Mouse (Mus musculus) CH12.LX (cell line): ENCODE measurements around the gene Prrc2a. TPM values are rescaled to one million over a fixed set of nuclear protein-coding genes. Genes with fewer than 3 reads are reported as not detected.
A peak's percentile ranks its signal among the peaks of the same experiment; 100 is the strongest.

ENCODE experiments used
- DNase-seq: peaks from one replicate; pipeline ENCODE4 v3.0.0-alpha.2; 2013; ENCODE audit errors: extremely low read depth
- H3K27ac ChIP-seq: 2 replicates; pipeline ENCODE4 v1.5.1; 2012; ENCODE audit warnings: low read depth, mild to moderate bottlenecking, control low read depth, moderate library complexity; ENCODE audit not compliant: insufficient read depth
- H3K27me3 ChIP-seq: replicated peaks from 2 replicates; pipeline ENCODE3; 2012; ENCODE audit warnings: inconsistent platforms
- H3K36me3 ChIP-seq, 2 experiments: replicated peaks in 1 of 2; 2 replicates each; pipeline versions ENCODE3 to v1.6.1; 2012; ENCODE audit warnings: inconsistent platforms in 1 of 2, low read length in 1 of 2, mild to moderate bottlenecking in 1 of 2, mixed read lengths in 1 of 2, moderate library complexity in 1 of 2; ENCODE audit not compliant: control insufficient read depth in 1 of 2, insufficient read depth in 1 of 2
- H3K4me1 ChIP-seq, 2 experiments: 2 replicates each; pipeline ENCODE4 v1.6.1; 2012; ENCODE audit warnings: inconsistent platforms in 1 of 2, moderate library complexity in 1 of 2; ENCODE audit not compliant: insufficient read depth in 2 of 2, control insufficient read depth in 1 of 2
- H3K4me2 ChIP-seq: 2 replicates; pipeline ENCODE4 v1.6.1; 2012; ENCODE audit warnings: low read depth, mild to moderate bottlenecking, control low read depth; ENCODE audit not compliant: poor library complexity, insufficient read depth, severe bottlenecking
- H3K4me3 ChIP-seq, 3 experiments: fragments of 150-350 bp in 1 of 3; sonication (generic) in 1 of 3; replicated peaks in 1 of 3; 2 replicates each; pipeline versions ENCODE3 to v1.5.1; 2011 to 2012; ENCODE audit warnings: low read depth in 2 of 3, low read length in 2 of 3, mild to moderate bottlenecking in 2 of 3, moderate library complexity in 2 of 3, control low read depth in 1 of 3, improper control_type of control experiment in 1 of 3, inconsistent platforms in 1 of 3, mixed read lengths in 1 of 3; ENCODE audit not compliant: poor library complexity in 1 of 3
- H3K79me2 ChIP-seq: replicated peaks from 2 replicates; pipeline ENCODE4 v1.6.1; 2012; ENCODE audit warnings: mild to moderate bottlenecking, moderate library complexity; ENCODE audit not compliant: control insufficient read depth, poor library complexity, insufficient read depth, severe bottlenecking; ENCODE audit errors: extremely low read depth
- H3K9ac ChIP-seq: 2 replicates; pipeline ENCODE4 v1.6.1; 2012; ENCODE audit warnings: low read depth, mild to moderate bottlenecking, control low read depth, moderate library complexity; ENCODE audit not compliant: insufficient read depth
- H3K9me3 ChIP-seq: replicated peaks from 2 replicates; pipeline ENCODE3; 2012; ENCODE audit warnings: low read length, inconsistent platforms, mixed read lengths
- BHLHE40 ChIP-seq: IDR thresholded peaks from 2 replicates; pipeline ENCODE4 v1.6.1; 2011; ENCODE audit warnings: mild to moderate bottlenecking, low read depth, low read length, improper control_type of control experiment
- CHD1 ChIP-seq: IDR thresholded peaks from 2 replicates; pipeline ENCODE4 v1.6.1; 2012; ENCODE audit warnings: low read depth, low read length, improper control_type of control experiment, inconsistent platforms
- CHD2 ChIP-seq: IDR thresholded peaks from 2 replicates; pipeline ENCODE4 v1.6.1; 2011; ENCODE audit warnings: low read length, improper control_type of control experiment
- CTCF ChIP-seq, 2 experiments: IDR thresholded peaks in 1 of 2; conservative IDR thresholded peaks in 1 of 2; 2 replicates each; pipeline ENCODE4 v1.5.1; 2011 to 2012; ENCODE audit warnings: low read depth in 2 of 2, low read length in 2 of 2, improper control_type of control experiment in 1 of 2, inconsistent platforms in 1 of 2, mild to moderate bottlenecking in 1 of 2, moderate library complexity in 1 of 2
- E2F4 ChIP-seq: IDR thresholded peaks from 2 replicates; pipeline ENCODE4 v1.6.1; 2011; ENCODE audit warnings: low read depth, low read length, improper control_type of control experiment; ENCODE audit not compliant: insufficient replicate concordance
- ELF1 ChIP-seq: IDR thresholded peaks from 2 replicates; pipeline ENCODE4 v1.6.1; 2014; ENCODE audit warnings: low read depth, mild to moderate bottlenecking, inconsistent platforms, low read length, improper control_type of control experiment
- EP300 ChIP-seq: IDR thresholded peaks from 2 replicates; pipeline ENCODE4 v1.6.1; 2011; ENCODE audit warnings: low read length, improper control_type of control experiment
- GABPA ChIP-seq: IDR thresholded peaks from 2 replicates; pipeline ENCODE4 v1.6.1; 2012; ENCODE audit warnings: low read depth, low read length, improper control_type of control experiment, inconsistent platforms; ENCODE audit not compliant: insufficient replicate concordance
- IRF4 ChIP-seq: IDR thresholded peaks from 2 replicates; pipeline ENCODE4 v1.6.1; 2014; ENCODE audit warnings: low read depth, mild to moderate bottlenecking, inconsistent platforms, low read length, improper control_type of control experiment
- JUN ChIP-seq: IDR thresholded peaks from 2 replicates; pipeline ENCODE4 v1.6.1; 2011; ENCODE audit warnings: low read depth, mild to moderate bottlenecking, low read length, improper control_type of control experiment, moderate library complexity; ENCODE audit not compliant: insufficient read depth
- JUND ChIP-seq: conservative IDR thresholded peaks from 2 replicates; pipeline ENCODE4 v1.6.1; 2011; ENCODE audit warnings: low read depth, low read length, improper control_type of control experiment
- KAT2A ChIP-seq: IDR thresholded peaks from 2 replicates; pipeline ENCODE4 v1.6.1; 2012; ENCODE audit warnings: low read length, improper control_type of control experiment, inconsistent platforms; ENCODE audit not compliant: insufficient replicate concordance
- MAFK ChIP-seq: IDR thresholded peaks from 2 replicates; pipeline ENCODE4 v1.6.1; 2011; ENCODE audit warnings: low read length, improper control_type of control experiment; ENCODE audit not compliant: insufficient replicate concordance
- MAX ChIP-seq: IDR thresholded peaks from 2 replicates; pipeline ENCODE4 v1.6.1; 2011; ENCODE audit warnings: low read length, improper control_type of control experiment
- MEF2A ChIP-seq: IDR thresholded peaks from 2 replicates; pipeline ENCODE4 v1.6.1; 2014; ENCODE audit warnings: low read depth, mild to moderate bottlenecking, inconsistent platforms, low read length, improper control_type of control experiment, borderline replicate concordance
- MXI1 ChIP-seq: IDR thresholded peaks from 2 replicates; pipeline ENCODE4 v1.6.1; 2011; ENCODE audit warnings: mild to moderate bottlenecking, low read depth, low read length, improper control_type of control experiment
- MYC ChIP-seq: IDR thresholded peaks from 2 replicates; pipeline ENCODE4 v1.6.1; 2011; ENCODE audit warnings: low read depth, mild to moderate bottlenecking, improper control_type of control experiment, low read length
- NELFE ChIP-seq: IDR thresholded peaks from 2 replicates; pipeline ENCODE4 v1.6.1; 2011; ENCODE audit warnings: low read depth, low read length, improper control_type of control experiment
- NRF1 ChIP-seq: IDR thresholded peaks from 2 replicates; pipeline ENCODE4 v1.6.1; 2014; ENCODE audit warnings: low read depth, mild to moderate bottlenecking, inconsistent platforms, low read length, improper control_type of control experiment, moderate library complexity
- PAX5 ChIP-seq: IDR thresholded peaks from 2 replicates; pipeline ENCODE4 v1.6.1; 2012; ENCODE audit warnings: low read length, inconsistent platforms, mixed read lengths
- POLR2A ChIP-seq: IDR thresholded peaks from 2 replicates; pipeline ENCODE4 v1.6.1; 2011; ENCODE audit warnings: low read depth, mild to moderate bottlenecking, improper control_type of control experiment, low read length
- RCOR1 ChIP-seq: conservative IDR thresholded peaks from 2 replicates; pipeline ENCODE4 v1.6.1; 2012; ENCODE audit warnings: low read depth, mild to moderate bottlenecking, inconsistent platforms, low read length, improper control_type of control experiment
- SIN3A ChIP-seq: IDR thresholded peaks from 2 replicates; pipeline ENCODE4 v1.6.1; 2012; ENCODE audit warnings: low read length, improper control_type of control experiment, inconsistent platforms
- SMC3 ChIP-seq: IDR thresholded peaks from 2 replicates; pipeline ENCODE4 v1.6.1; 2011; ENCODE audit warnings: low read depth, low read length, improper control_type of control experiment
- TBP ChIP-seq: conservative IDR thresholded peaks from 2 replicates; pipeline ENCODE4 v1.6.1; 2011; ENCODE audit warnings: low read depth, low read length, improper control_type of control experiment
- TCF12 ChIP-seq: IDR thresholded peaks from 2 replicates; pipeline ENCODE4 v1.6.1; 2014; ENCODE audit warnings: low read depth, mild to moderate bottlenecking, inconsistent platforms, low read length, improper control_type of control experiment
- UBTF ChIP-seq: IDR thresholded peaks from 2 replicates; pipeline ENCODE4 v1.6.1; 2012; ENCODE audit warnings: low read depth, mild to moderate bottlenecking, inconsistent platforms, low read length, improper control_type of control experiment, moderate library complexity
- USF1 ChIP-seq: IDR thresholded peaks from 2 replicates; pipeline ENCODE4 v1.6.1; 2014; ENCODE audit warnings: low read depth, mild to moderate bottlenecking, inconsistent platforms, low read length, improper control_type of control experiment
- USF2 ChIP-seq: conservative IDR thresholded peaks from 2 replicates; pipeline ENCODE4 v1.6.1; 2011; ENCODE audit warnings: low read depth, low read length, improper control_type of control experiment
- ZC3H11A ChIP-seq: IDR thresholded peaks from 2 replicates; pipeline ENCODE4 v1.6.1; 2012; ENCODE audit warnings: low read depth, mild to moderate bottlenecking, inconsistent platforms, low read length, improper control_type of control experiment
- ZKSCAN1 ChIP-seq: IDR thresholded peaks from 2 replicates; pipeline ENCODE4 v1.6.1; 2012; ENCODE audit warnings: low read depth, inconsistent platforms, low read length, improper control_type of control experiment, borderline replicate concordance
- ZMIZ1 ChIP-seq: IDR thresholded peaks from 2 replicates; pipeline ENCODE4 v1.6.1; 2012; ENCODE audit warnings: low read depth, mild to moderate bottlenecking, inconsistent platforms, low read length, improper control_type of control experiment
- ZNF384 ChIP-seq: IDR thresholded peaks from 2 replicates; pipeline ENCODE4 v1.6.1; 2012; ENCODE audit warnings: low read depth, low read length, improper control_type of control experiment, inconsistent platforms
- dilution Hi-C: fragments of 300-500 bp; cut with MboI; formaldehyde crosslinking; loops from 2 replicates; pipeline ENCODE4 v1.14.3; 2020; ENCODE audit warnings: low sequenced_read_pairs; ENCODE audit not compliant: extremely low pct_unique_long_range_greater_than_20kb, extremely low pct_ligation_motif_present
- in situ Hi-C: fragments of 300-500 bp; cut with MboI; formaldehyde crosslinking; loops from 3 replicates; pipeline ENCODE4 v1.14.3; 2019; ENCODE audit warnings: low sequenced_read_pairs, low pct_ligation_motif_present, low pct_unique_long_range_greater_than_20kb, mixed read lengths
- polyA plus RNA-seq: library from polyadenylated mRNA; unstranded; fragments of >175 nt; gene quantifications from 2 replicates; pipeline ENCODE4 v1.2.1, GENCODE M21; 2012; ENCODE audit warnings: low read depth; ENCODE audit not compliant: insufficient read length
- total RNA-seq, 2 experiments: library from RNA; depleted of rRNA; stranded (reverse); fragments of 300-350 nt in 1 of 2; fragments of >200 nt in 1 of 2; gene quantifications; 2 replicates each; pipeline ENCODE4 v1.2.3; 2012 to 2014

The Prrc2a gene
- total and polyA plus RNA-seq, 3 experiments = 31.3 to 313 (median 80.4) TPM

DNA sequence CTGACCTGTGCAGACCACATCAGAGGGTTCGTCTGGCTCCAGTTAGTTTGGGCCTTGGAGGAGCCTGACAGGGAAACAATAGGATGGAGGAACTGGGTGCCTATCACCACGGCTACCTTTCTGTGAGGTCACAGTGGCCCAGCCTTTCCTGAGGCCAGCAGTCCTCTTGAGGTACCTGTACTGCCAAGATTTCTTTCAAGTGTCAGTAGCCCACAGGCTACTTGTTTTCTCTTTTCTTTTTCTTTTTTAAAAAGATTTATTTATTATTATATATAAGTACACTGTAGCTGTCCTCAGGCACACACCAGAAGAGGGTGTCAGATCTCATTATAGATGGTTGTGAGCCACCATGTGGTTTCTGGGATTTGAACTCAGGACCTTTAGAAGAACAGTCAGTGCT, 11.3 kb upstream of the Prrc2a start, which contains the start of gene Aif1:
Gene Aif1, minus strand, starts transcription at position 101 of the 400 bp plus-strand sequence.
- no peak for TF ChIP-seq ZMIZ1
- no peak for TF ChIP-seq E2F4
- TF ChIP-seq JUND = no peak
- TF ChIP-seq KAT2A = no peak
- TF ChIP-seq MXI1 = no peak
- TF ChIP-seq USF1 = no peak
- no peak for TF ChIP-seq CHD1
- TF ChIP-seq SIN3A = no peak
- TF ChIP-seq BHLHE40 = no peak
- TF ChIP-seq TCF12 = no peak
- TF ChIP-seq CTCF (conservative IDR thresholded peaks at IDR 0.05 in 1 of 2, IDR thresholded peaks at IDR 0.05 in 1 of 2; ENCODE audit: low read depth in 2 of 2, low read length in 2 of 2) = no peak
- TF ChIP-seq USF2 = no peak
- peaks cover 17 to 50% of the 10 kb centered on the region in 2 experiments for H3K4me1 ChIP-seq
- peak within 1 kb of the TSS; percentile 96 for H3K27ac ChIP-seq
- peak within 1 kb of the TSS; percentile 21; the same call in 1 of the 2 replicates for H3K9ac ChIP-seq
- in situ Hi-C loops (no loop called here), dilution Hi-C loops (no loop called here)
- peak within 1 kb of the TSS; percentile 3; the same call in 1 of the 2 replicates for H3K4me2 ChIP-seq
- H3K4me3 ChIP-seq = no peak within 1 kb of the TSS
- H3K9me3 ChIP-seq = no peaks in the 10 kb centered on the region
- no peaks in the 10 kb centered on the region for H3K79me2 ChIP-seq
- no peaks in the 10 kb centered on the region for H3K36me3 ChIP-seq
- H3K27me3 ChIP-seq = no peaks in the 10 kb centered on the region
- DNase-seq = no peak

DNA sequence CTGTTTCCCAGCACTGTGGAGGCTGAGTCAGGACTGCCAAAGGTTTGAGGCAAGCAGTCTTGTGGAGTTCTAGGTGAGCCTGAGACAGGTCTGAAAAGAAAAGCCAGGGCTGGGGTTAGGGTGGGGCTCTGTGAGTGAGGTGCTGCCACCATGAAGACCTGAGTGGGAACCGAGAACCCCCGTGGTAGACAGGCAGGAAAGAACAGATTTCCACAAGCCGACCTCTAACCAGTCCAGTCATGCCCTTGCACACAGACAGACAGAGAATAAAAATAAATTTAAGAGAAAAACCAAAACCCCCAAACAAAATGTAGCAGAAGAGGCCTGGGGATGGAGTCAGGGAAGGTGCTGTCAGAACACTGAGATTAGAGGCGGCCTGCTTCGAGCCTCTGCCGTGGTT, 10.7 kb upstream of the Prrc2a start:
- no peaks in the 10 kb centered on the region for H3K36me3 ChIP-seq
- H3K9ac ChIP-seq = peak overlapping the region; percentile 21; the same call in 1 of the 2 replicates
- no peaks in the 10 kb centered on the region for H3K27me3 ChIP-seq
- H3K4me3 ChIP-seq = no peak overlapping the region
- H3K4me1 ChIP-seq = peaks cover 17 to 53% of the 10 kb centered on the region in 2 experiments
- no peaks in the 10 kb centered on the region for H3K79me2 ChIP-seq
- peak overlapping the region; percentile 3; the same call in 1 of the 2 replicates for H3K4me2 ChIP-seq
- no peaks in the 10 kb centered on the region for H3K9me3 ChIP-seq
- H3K27ac ChIP-seq = peak overlapping the region; percentile 96
- dilution Hi-C loops = no loop called here
- DNase-seq = no peak
- in situ Hi-C loops = no loop called here
- TF ChIP-seq ZNF384 (no peak), MAFK (no peak), SIN3A (no peak), E2F4 (no peak), ELF1 (no peak), SMC3 (no peak), PAX5 (no peak), USF2 (no peak), CTCF (conservative IDR thresholded peaks at IDR 0.05 in 1 of 2, IDR thresholded peaks at IDR 0.05 in 1 of 2; ENCODE audit: low read depth in 2 of 2, low read length in 2 of 2) (no peak), MYC (no peak), EP300 (no peak), POLR2A (peak; percentile 18; the same call in 1 of the 2 replicates), MAX (no peak), CHD2 (no peak), NRF1 (no peak), ZKSCAN1 (no peak), ZMIZ1 (no peak), TBP (no peak), RCOR1 (no peak), TCF12 (peak; percentile 30; the same call in 1 of the 2 replicates), JUND (no peak), MEF2A (peak; percentile 58; the same call in 1 of the 2 replicates), ZC3H11A (no peak), UBTF (no peak), JUN (no peak), IRF4 (peak; percentile 61; the same call in 1 of the 2 replicates), GABPA (no peak), NELFE (no peak), BHLHE40 (peak; percentile 7; the same call in 1 of the 2 replicates)
